Mouse (Mus musculus) E14TG2a.4 (cell line): ENCODE data around the gene Bloc1s6.

ENCODE experiments used
- H3K27me3 ChIP-seq: 2 replicates; pipeline ENCODE4 v1.6.1; 2014; ENCODE audit warnings: low read length, control low read depth; ENCODE audit not compliant: insufficient read depth
- H3K36me3 ChIP-seq: 2 replicates; pipeline ENCODE4 v1.6.1; 2014; ENCODE audit warnings: low read length, control low read depth; ENCODE audit not compliant: insufficient read depth
- H3K4me1 ChIP-seq: replicated peaks from 2 replicates; pipeline ENCODE4 v1.6.1; 2014; ENCODE audit warnings: low read depth, low read length, control low read depth
- H3K4me3 ChIP-seq: replicated peaks from 2 replicates; pipeline ENCODE4 v1.5.1; 2014; ENCODE audit warnings: mild to moderate bottlenecking, low read length
- H3K9me3 ChIP-seq: 2 replicates; pipeline ENCODE4 v1.6.1; 2014; ENCODE audit warnings: low read length, control low read depth
- CTCF ChIP-seq: conservative IDR thresholded peaks from 2 replicates; pipeline ENCODE4 v1.5.1; 2014; ENCODE audit warnings: low read length
- NANOG ChIP-seq: IDR thresholded peaks from 2 replicates; pipeline ENCODE4 v1.6.1; 2014; ENCODE audit warnings: borderline replicate concordance, low read length, mixed read lengths
- POU5F1 ChIP-seq: IDR thresholded peaks from 2 replicates; pipeline ENCODE4 v1.6.1; 2014; ENCODE audit warnings: low read length, borderline replicate concordance

The Bloc1s6 gene

DNA sequence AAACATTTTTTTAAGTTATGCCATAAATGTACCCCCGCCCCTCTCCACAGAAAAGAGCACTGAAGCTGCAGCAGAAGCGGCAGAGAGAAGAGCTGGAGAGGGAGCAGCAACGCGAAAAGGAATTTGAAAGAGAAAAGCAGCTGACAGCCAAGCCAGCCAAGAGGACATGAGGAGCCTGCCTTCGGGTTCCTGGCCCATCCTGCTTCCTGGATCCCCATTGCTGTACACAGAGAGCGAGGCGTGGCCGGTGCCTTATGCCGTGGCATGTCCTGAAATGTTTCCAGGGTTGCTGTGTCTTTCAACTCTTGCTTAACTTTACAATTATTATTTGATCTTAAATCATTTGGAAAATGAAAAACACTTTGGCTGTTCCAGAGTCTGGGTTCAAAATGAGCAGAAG lies 8.2 kb downstream of the Bloc1s6 start:
- TF ChIP-seq CTCF (no peak), NANOG (no peak), POU5F1 (no peak)
- Histone ChIP-seq H3K4me1 (peaks cover 9% of the 10 kb centered on the region; the same call in 1 of the 2 replicates), H3K27me3 (no peaks in the 10 kb centered on the region), H3K9me3 (no peaks in the 10 kb centered on the region), H3K36me3 (peaks cover 34% of the 10 kb centered on the region), H3K4me3 (no peak overlapping the region)

DNA sequence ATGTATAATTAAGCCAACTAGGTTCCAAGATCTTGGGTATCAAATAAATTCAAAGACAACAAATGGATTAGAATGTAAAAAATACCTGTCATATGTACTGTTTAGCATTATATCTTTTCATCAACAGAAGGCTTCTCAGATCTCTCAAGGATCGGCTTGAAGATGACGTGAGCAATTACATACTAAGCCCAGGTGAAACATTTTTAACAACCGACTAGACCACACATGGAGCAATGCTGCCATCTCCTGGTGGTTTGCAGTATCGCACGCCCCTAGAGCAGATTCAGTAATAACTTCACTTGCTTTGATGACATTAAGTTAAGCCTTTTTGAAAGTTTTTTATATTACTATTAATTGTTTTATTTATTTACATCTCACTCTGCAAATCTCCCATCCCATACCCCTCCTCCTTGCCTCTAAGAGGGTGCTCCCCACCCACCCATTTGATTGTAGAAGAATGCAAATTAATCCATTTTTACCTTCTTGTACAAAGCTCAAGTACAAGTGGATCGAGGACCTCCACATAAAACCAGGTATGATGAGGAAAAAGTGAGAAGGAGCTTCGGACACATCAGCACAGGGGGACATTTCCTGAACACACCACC lies 15.5 kb downstream of the Bloc1s6 start:
- no peaks in the 10 kb centered on the region for H3K4me1 ChIP-seq
- no peaks in the 10 kb centered on the region for H3K27me3 ChIP-seq
- H3K36me3 ChIP-seq: no peaks in the 10 kb centered on the region
- no peak overlapping the region for H3K4me3 ChIP-seq
- TF ChIP-seq POU5F1: no peak
- TF ChIP-seq CTCF: peak; percentile 78
- TF ChIP-seq NANOG: no peak
- H3K9me3 ChIP-seq: no peaks in the 10 kb centered on the region

DNA sequence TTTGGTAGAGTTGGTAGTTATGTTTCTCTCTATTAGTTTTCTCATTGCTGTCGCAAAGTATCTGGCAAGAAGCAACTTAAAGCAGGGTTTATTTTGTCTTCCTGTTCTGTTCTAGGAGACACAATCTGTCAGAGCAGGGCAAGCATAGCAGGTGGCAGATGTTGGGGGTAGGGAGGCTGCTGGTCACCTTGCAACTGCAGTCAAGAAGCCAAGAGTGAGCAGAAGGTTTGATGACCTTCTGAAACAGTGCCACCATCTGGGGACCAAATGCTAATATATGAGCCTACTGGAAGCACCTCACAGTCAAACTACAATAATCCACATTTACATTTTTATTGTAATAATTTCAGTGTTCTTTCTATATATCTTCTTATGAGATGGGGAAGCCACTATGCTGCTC lies 21.5 kb downstream of the Bloc1s6 start:
- H3K36me3 ChIP-seq: no peaks in the 10 kb centered on the region
- no peak for TF ChIP-seq POU5F1
- TF ChIP-seq NANOG: no peak
- TF ChIP-seq CTCF: no peak
- H3K27me3 ChIP-seq: peaks cover 13% of the 10 kb centered on the region
- no peaks in the 10 kb centered on the region for H3K4me1 ChIP-seq
- H3K4me3 ChIP-seq: no peak overlapping the region
- no peaks in the 10 kb centered on the region for H3K9me3 ChIP-seq

DNA sequence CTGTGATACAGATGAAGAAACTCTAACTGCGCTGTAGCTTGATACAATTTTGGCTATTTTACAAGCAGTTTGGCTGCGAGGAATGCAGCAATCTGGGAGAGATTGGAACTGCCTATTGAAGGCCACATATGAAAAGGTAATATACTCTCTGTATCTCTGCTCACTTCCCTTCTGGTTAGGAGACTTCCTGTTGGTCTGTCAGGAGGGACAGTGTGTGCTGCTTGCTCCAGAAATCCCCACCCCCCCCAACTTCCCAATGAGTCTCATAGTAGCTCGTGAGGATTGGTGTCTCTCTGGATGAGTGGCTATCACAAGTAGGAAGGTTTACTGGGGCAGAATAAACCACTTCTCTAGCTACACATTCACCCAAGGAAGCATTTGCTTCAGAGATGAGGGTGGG lies 24.7 kb downstream of the Bloc1s6 start:
- TF ChIP-seq NANOG: no peak
- TF ChIP-seq CTCF: no peak
- TF ChIP-seq POU5F1: no peak
- H3K36me3 ChIP-seq: no peaks in the 10 kb centered on the region
- H3K27me3 ChIP-seq: peaks cover 33% of the 10 kb centered on the region
- peaks cover 3% of the 10 kb centered on the region for H3K4me1 ChIP-seq
- no peak overlapping the region for H3K4me3 ChIP-seq
- H3K9me3 ChIP-seq: no peaks in the 10 kb centered on the region

DNA sequence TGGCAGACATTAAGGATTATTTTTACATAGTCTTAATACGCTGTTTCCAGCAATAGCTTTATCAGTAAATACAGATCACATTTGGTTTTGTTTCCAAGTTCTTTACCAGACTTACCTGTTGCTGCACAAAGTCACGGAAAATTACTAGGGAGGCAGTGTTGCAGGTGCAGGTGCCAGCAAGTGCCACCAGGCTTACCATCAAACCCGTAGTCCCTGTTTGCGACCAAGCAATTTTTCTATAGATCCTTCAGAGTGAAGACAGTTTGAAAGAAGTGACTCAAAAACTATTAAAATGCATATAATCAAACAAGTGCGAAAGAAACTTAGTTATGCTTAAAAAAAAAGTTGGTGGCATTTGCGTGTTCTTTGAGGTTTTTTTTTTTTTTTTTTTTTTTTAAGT lies 26.2 kb downstream of the Bloc1s6 start:
- H3K4me3 ChIP-seq: no peak overlapping the region
- TF ChIP-seq CTCF (no peak), NANOG (no peak), POU5F1 (no peak)
- H3K36me3 ChIP-seq: no peaks in the 10 kb centered on the region
- H3K4me1 ChIP-seq: peaks cover 3% of the 10 kb centered on the region
- peaks cover 33% of the 10 kb centered on the region for H3K27me3 ChIP-seq
- no peaks in the 10 kb centered on the region for H3K9me3 ChIP-seq

DNA sequence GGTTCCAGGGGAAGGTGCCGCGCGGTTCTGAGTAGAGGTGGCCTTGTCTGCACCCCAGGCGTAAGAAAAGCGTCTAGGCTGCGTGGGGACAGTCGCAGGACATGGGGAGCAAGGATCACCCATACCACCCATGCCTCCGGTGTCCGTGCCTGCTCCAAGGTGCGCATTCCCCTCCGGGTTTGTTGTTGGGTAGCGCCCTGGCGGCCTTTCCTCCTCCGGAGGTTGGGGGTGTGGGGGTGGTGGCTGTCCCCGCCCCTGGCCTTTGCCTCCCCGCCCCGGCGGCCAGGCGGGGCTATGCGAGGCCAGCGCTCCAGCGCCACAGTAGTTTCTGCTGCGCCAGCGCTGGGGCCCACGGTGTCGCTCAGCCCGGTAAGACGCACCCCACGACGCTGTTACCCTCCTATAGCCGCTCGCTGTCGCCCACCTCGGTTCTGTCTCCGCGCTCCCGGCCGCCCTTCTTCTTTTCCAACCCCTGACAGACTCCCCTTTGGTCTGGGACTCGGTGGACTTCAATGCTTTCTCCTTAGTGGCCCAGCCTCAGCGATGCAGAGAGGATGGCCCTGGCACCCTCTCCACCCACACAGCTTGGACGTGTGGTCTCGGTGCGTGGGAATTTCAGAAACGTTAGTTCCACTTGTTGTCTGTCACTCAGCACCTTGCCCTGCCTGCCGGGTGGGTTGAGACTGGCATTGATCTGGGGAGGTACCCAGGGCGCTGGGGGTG lies 26.9 kb downstream of the Bloc1s6 start, which contains the start of gene Sqor:
Gene Sqor, plus strand, starts transcription at position 167 of the 723 bp plus-strand sequence.
- Histone ChIP-seq H3K36me3 (no peaks in the 10 kb centered on the region), H3K4me1 (peaks cover 3% of the 10 kb centered on the region), H3K9me3 (no peaks in the 10 kb centered on the region), H3K27me3 (peaks cover 33% of the 10 kb centered on the region), H3K4me3 (peak within 1 kb of the TSS; percentile 74)
- TF ChIP-seq CTCF (no peak), NANOG (no peak), POU5F1 (no peak)

DNA sequence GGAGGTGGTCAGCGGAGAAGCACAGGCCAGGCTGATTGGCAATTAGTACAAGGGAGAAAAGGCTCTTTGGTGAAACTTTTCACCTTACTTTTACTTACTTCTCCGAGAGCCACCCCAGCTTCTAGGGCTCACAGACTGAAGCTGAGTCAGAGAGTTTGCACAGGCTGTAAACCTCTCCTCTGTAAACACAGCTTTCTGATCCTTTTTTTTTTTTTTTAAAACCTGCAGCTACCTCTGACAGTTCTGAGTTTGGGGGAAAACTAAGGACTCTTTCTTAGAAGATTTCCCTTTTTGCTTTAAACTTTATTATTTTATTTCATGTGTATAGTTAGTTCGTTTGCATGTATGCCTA lies 27.5 kb downstream of the Bloc1s6 start:
- H3K4me1 ChIP-seq: peaks cover 3% of the 10 kb centered on the region
- H3K27me3 ChIP-seq: peaks cover 33% of the 10 kb centered on the region
- peak overlapping the region; percentile 74 for H3K4me3 ChIP-seq
- H3K36me3 ChIP-seq: no peaks in the 10 kb centered on the region
- H3K9me3 ChIP-seq: no peaks in the 10 kb centered on the region
- TF ChIP-seq POU5F1: no peak
- no peak for TF ChIP-seq NANOG
- no peak for TF ChIP-seq CTCF

DNA sequence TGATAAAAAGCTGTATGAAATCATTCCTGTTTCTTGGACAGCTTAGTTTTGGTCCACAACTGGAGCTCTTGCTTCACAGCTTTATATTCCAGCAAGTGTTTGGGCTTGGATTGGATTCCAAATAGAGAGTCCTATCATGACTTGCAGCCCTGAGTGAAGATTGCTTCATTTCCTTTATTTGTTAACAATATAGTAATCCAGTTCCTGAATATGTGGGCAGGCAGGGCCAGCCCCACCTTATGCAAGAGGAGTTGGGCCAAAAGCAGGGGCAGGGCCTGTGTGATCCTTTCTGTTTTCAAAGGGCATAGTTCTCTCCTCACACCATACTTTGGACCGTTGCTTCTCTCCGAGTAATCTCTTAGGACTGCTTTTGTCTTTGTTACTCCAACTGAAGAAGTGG lies 32.7 kb downstream of the Bloc1s6 start:
- TF ChIP-seq NANOG (no peak), POU5F1 (no peak), CTCF (no peak)
- Histone ChIP-seq H3K4me1 (no peaks in the 10 kb centered on the region), H3K36me3 (no peaks in the 10 kb centered on the region), H3K9me3 (0 out of 2 replicates have a peak, but pooled peaks cover 4% of the 10 kb centered on the region), H3K4me3 (no peak overlapping the region), H3K27me3 (peaks cover 9% of the 10 kb centered on the region)
